Mouse (Mus musculus) hindbrain, embryonic 10.5 days (tissue): ENCODE measurements around the gene Colq. TPM values are rescaled to one million over a fixed set of nuclear protein-coding genes. Genes with fewer than 3 reads are reported as not detected.
"Not testable (repeated sequence)": the region's sequence is repeated elsewhere in the genome, so short reads cannot be mapped to it uniquely, and the experiment has no call there.

Experiments used
- DNase-seq: peaks from one replicate; pipeline ENCODE4 v3.0.0-alpha.2; 2017; ENCODE audit warnings: low spot score
- H3K27ac ChIP-seq: fragments of 300-500 bp; sonication (generic); 2 replicates; pipeline ENCODE4 v1.5.1; 2016; ENCODE audit warnings: mild to moderate bottlenecking, moderate library complexity
- H3K27me3 ChIP-seq: fragments of 300-500 bp; sonication (generic); 2 replicates; pipeline ENCODE4 v1.6.1; 2016; ENCODE audit warnings: mild to moderate bottlenecking; ENCODE audit not compliant: poor library complexity, insufficient read depth, severe bottlenecking
- H3K36me3 ChIP-seq: fragments of 300-500 bp; sonication (generic); 2 replicates; pipeline ENCODE4 v1.6.1; 2016; ENCODE audit warnings: mild to moderate bottlenecking, moderate library complexity
- H3K4me1 ChIP-seq: fragments of 300-500 bp; sonication (generic); replicated peaks from 2 replicates; pipeline ENCODE4 v1.6.1; 2016; ENCODE audit warnings: mild to moderate bottlenecking
- H3K4me3 ChIP-seq: fragments of 300-500 bp; sonication (generic); 2 replicates; pipeline ENCODE4 v1.5.1; 2016; ENCODE audit warnings: mild to moderate bottlenecking, moderate library complexity
- H3K9me3 ChIP-seq: fragments of 300-500 bp; sonication (generic); 2 replicates; pipeline ENCODE4 v1.6.1; 2016; ENCODE audit warnings: mild to moderate bottlenecking, moderate library complexity
- WGBS: fragments of 180-500 bp; shearing (Covaris S2); methylation state at CpG from one replicate; pipeline ENCODE4 v1.1.7; 2016; 5-methylcytosine and 5-hydroxymethylcytosine counted together
- polyA plus RNA-seq: library from polyadenylated mRNA; unstranded; fragments of >200 nt; fragmentation: Nextera tagmentation; extraction: Ambion mirVana; gene quantifications from 2 replicates; pipeline ENCODE4 v1.2.1, GENCODE M21; 2016

Colq gene
- 0.05 TPM in 1 of 2 replicates, not detected in the other for polyA plus RNA-seq

DNA sequence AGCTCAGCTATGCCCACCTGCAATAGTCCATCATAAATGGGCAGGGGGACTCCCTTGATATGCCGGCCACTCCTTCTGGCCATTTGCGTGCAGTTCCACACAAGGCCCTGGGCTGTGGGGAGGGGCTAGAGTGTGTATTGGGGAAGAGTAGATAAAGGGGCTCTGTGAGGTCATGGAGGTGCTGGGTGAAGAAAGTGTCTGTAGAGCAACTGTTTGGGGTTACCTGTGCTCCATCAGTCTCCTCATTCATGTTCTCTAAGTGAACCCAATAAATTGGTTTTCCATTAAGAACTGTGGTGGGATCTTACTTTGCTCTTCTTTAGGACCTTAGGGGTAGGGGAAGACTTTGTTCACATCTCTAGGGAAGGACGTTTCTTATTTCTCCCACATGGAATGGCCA is at the start of gene Colq:
TSS of gene Colq (minus strand) at position 101 of the 400 bp plus-strand sequence.
- WGBS = 90% methylated on average over 3 of the region's 3 CpGs
- Histone ChIP-seq H3K27ac (no peak within 1 kb of the TSS), H3K27me3 (no peaks in the 10 kb centered on the region), H3K9me3 (no peaks in the 10 kb centered on the region), H3K4me3 (no peak within 1 kb of the TSS), H3K36me3 (no peaks in the 10 kb centered on the region), H3K4me1 (no peaks in the 10 kb centered on the region)
- DNase-seq = no peak

GRCm38 (mm10) chr14:31640346-31640889 is 49.3 kb upstream of the Colq start, which contains the start of gene Gm49387:
TSS of gene Gm49387 (minus strand) at chr14:31640878.
- Histone ChIP-seq H3K4me3 (peak within 1 kb of the TSS; percentile 77), H3K27ac (peak within 1 kb of the TSS; percentile 93), H3K27me3 (no peaks in the 10 kb centered on the region), H3K36me3 (no peaks in the 10 kb centered on the region), H3K9me3 (no peaks in the 10 kb centered on the region), H3K4me1 (peaks cover 17% of the 10 kb centered on the region)
- no peak for DNase-seq
- WGBS = 4% methylated on average over 26 of the region's 26 CpGs

- Histone ChIP-seq H3K27me3 (no peaks in the 10 kb centered on the region), H3K36me3 (no peaks in the 10 kb centered on the region), H3K9me3 (no peaks in the 10 kb centered on the region), H3K4me1 (peaks cover 8% of the 10 kb centered on the region; the same call in 1 of the 2 replicates), H3K4me3 (no peak overlapping the region), H3K27ac (no peak overlapping the region)
- WGBS = 55% methylated on average over 7 of the region's 7 CpGs
- no peak for DNase-seq
Observed at GRCm38 (mm10) chr14:31630677-31631076, 39.5 kb upstream of the Colq start.

DNA sequence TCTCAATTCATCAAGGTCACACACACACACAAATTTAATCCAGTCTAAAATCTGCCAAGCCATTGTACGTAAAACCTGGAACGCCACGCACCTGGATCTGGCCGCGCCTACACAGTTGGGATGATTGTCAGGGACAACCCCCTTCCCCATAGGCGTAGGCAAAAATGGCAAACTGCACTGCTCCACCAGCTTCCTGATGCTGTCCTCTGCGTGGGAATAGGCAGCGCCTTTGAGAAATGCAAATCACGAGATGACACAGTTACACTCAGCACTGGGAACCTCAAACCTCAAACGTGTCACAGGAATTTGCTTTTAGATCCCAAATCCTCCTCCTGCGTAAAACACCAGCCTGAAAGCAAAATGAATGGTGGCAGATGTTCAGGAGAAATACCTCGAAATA is 31.6 kb upstream of the Colq start:
- H3K9me3 ChIP-seq = no peaks in the 10 kb centered on the region
- no peaks in the 10 kb centered on the region for H3K4me1 ChIP-seq
- H3K4me3 ChIP-seq = no peak overlapping the region
- H3K36me3 ChIP-seq = no peaks in the 10 kb centered on the region
- no peak for DNase-seq
- H3K27me3 ChIP-seq = no peaks in the 10 kb centered on the region
- H3K27ac ChIP-seq = no peak overlapping the region
- WGBS = 87% methylated on average over 12 of the region's 12 CpGs

DNA sequence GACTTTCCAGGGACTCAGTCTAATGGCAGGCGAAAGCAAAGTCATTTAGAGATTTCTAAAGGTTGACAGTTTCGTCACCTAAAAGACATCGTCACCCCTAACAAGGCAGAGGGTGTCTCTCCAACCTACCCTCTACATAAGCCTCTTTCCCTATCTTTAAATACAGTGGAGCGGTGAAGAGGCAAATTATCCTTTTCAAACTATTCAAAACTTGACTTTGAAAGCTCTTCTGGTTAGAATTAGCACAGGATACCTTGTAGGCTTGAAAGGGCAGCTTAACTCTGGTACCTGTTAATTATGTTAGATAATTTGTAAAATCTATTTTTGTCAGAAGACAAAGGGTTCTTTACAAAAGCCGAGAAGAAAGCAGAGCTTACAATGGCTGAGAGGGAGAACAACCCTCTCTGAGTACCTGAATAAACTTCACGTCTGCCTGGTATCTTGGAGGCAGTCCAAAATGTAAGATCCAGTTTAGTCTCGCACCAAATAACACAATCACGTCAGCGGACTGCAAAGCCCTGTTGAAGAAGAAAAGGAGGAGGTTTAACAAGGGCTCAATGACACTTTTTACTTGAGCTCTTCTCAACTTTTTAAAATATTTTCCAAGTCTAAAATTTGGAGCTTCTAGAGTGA is 29.6 kb upstream of the Colq start:
- H3K27ac ChIP-seq = no peak overlapping the region
- no peaks in the 10 kb centered on the region for H3K36me3 ChIP-seq
- 84% methylated on average over 9 of the region's 9 CpGs for WGBS
- H3K4me1 ChIP-seq = no peaks in the 10 kb centered on the region
- no peak for DNase-seq
- H3K4me3 ChIP-seq = no peak overlapping the region
- H3K27me3 ChIP-seq = no peaks in the 10 kb centered on the region
- H3K9me3 ChIP-seq = no peaks in the 10 kb centered on the region

DNA sequence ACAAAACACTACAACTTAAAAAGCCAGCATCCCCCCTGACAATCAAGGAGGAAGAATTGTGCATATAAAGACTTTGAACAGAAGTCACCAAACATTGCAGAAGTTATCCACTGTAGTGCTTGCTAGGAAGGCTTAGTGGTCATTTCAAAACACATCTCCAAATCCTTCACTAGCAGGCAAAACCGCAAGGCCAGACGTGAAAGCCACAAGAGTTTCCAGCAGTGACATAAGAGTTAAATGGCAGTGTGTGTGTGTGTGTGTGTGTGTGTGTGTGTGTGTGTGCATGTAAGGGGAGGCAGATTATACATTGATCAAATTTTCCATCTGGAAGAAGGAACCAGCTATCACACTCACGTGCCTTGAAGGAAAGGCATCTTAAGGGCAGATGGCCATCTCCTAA is 26.9 kb upstream of the Colq start:
- WGBS = 86% methylated on average over 3 of the region's 3 CpGs
- Histone ChIP-seq H3K9me3 (no peaks in the 10 kb centered on the region), H3K36me3 (no peaks in the 10 kb centered on the region)

GRCm38 (mm10) chr14:31617204-31617603 is 26.1 kb upstream of the Colq start:
- Histone ChIP-seq H3K27me3 (no peaks in the 10 kb centered on the region), H3K4me1 (0 out of 2 replicates have a peak, but pooled peaks cover 5% of the 10 kb centered on the region), H3K27ac (no peak overlapping the region), H3K9me3 (no peaks in the 10 kb centered on the region), H3K36me3 (no peaks in the 10 kb centered on the region), H3K4me3 (no peak overlapping the region)
- WGBS = 89% methylated on average over 9 of the region's 9 CpGs
- DNase-seq = no peak

More for the DNA sequence above, 26.9 kb upstream of the Colq start:
- no peaks in the 10 kb centered on the region for H3K27me3 ChIP-seq
- no peak overlapping the region for H3K27ac ChIP-seq
- DNase-seq = no peak
- H3K4me3 ChIP-seq = no peak overlapping the region
- H3K4me1 ChIP-seq = 0 out of 2 replicates have a peak, but pooled peaks cover 5% of the 10 kb centered on the region

- no peak overlapping the region for H3K4me3 ChIP-seq
- H3K9me3 ChIP-seq = no peaks in the 10 kb centered on the region
- no peak overlapping the region for H3K27ac ChIP-seq
- no peaks in the 10 kb centered on the region for H3K36me3 ChIP-seq
- DNase-seq = no peak
- WGBS = 83% methylated on average over 5 of the region's 5 CpGs
- H3K27me3 ChIP-seq = no peaks in the 10 kb centered on the region
- 0 out of 2 replicates have a peak, but pooled peaks cover 5% of the 10 kb centered on the region for H3K4me1 ChIP-seq
Observed at GRCm38 (mm10) chr14:31613671-31614070, 22.5 kb upstream of the Colq start.

DNA sequence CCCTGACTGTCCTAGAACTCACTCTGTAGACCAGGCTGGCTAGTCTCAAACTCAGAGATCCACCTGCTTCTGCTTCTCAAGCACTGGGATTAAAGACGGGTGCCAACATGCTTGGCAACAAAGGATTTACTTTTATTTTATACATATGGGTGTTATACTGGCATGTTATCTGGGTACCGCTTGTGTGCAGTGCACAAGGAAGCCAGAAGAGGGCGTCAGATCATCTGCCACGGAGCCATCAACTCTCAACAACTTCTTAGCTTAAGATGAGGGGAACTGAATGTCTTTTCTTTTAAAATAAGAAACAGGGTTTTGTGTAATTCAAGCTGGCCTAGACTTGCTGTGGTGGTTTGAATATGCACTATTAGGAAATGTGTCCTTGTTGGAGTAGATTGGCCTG is 20.8 kb upstream of the Colq start:
- H3K4me1 ChIP-seq = 0 out of 2 replicates have a peak, but pooled peaks cover 5% of the 10 kb centered on the region
- H3K27me3 ChIP-seq = no peaks in the 10 kb centered on the region
- no peaks in the 10 kb centered on the region for H3K9me3 ChIP-seq
- DNase-seq = no peak
- H3K36me3 ChIP-seq = no peaks in the 10 kb centered on the region
- no peak overlapping the region for H3K4me3 ChIP-seq
- WGBS = 67% methylated on average over 4 of the region's 4 CpGs
- no peak overlapping the region for H3K27ac ChIP-seq

- no peaks in the 10 kb centered on the region for H3K9me3 ChIP-seq
- H3K4me3 ChIP-seq = no peak overlapping the region
- H3K27ac ChIP-seq = no peak overlapping the region
- no peaks in the 10 kb centered on the region for H3K27me3 ChIP-seq
- no peaks in the 10 kb centered on the region for H3K4me1 ChIP-seq
- DNase-seq = no peak
- 56% methylated on average over 6 of the region's 6 CpGs for WGBS
- H3K36me3 ChIP-seq = no peaks in the 10 kb centered on the region
Observed at GRCm38 (mm10) chr14:31605514-31605913, 14.4 kb upstream of the Colq start.

GRCm38 (mm10) chr14:31604916-31605315 is 13.8 kb upstream of the Colq start:
- H3K9me3 ChIP-seq = no peaks in the 10 kb centered on the region
- H3K27me3 ChIP-seq = no peaks in the 10 kb centered on the region
- DNase-seq = no peak
- no peaks in the 10 kb centered on the region for H3K36me3 ChIP-seq
- WGBS = 80% methylated on average over 5 of the region's 5 CpGs
- H3K4me3 ChIP-seq = no peak overlapping the region
- no peaks in the 10 kb centered on the region for H3K4me1 ChIP-seq
- H3K27ac ChIP-seq = no peak overlapping the region

DNA sequence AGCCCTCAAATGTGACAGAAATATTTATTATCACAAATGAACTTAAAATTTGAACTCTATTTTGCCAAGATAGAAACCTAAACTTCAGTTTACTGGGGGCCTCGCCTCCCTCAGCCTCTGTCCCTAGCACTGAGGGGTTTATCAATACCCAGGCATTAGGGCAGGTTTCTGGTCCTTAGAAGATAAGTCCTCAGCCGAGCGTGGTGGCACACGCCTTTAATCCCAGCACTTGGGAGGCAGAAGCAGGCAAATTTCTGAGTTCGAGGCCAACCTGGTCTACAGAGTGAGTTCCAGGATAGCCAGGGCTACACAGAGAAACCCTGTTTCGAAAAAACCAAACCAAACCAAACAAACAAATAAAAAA is 11.5 kb upstream of the Colq start:
- H3K4me1 ChIP-seq, H3K9me3 ChIP-seq, H3K27ac ChIP-seq, DNase-seq, H3K36me3 ChIP-seq, H3K4me3 ChIP-seq, H3K27me3 ChIP-seq: not testable (repeated sequence)
- WGBS = 85% methylated on average over 6 of the region's 6 CpGs

DNA sequence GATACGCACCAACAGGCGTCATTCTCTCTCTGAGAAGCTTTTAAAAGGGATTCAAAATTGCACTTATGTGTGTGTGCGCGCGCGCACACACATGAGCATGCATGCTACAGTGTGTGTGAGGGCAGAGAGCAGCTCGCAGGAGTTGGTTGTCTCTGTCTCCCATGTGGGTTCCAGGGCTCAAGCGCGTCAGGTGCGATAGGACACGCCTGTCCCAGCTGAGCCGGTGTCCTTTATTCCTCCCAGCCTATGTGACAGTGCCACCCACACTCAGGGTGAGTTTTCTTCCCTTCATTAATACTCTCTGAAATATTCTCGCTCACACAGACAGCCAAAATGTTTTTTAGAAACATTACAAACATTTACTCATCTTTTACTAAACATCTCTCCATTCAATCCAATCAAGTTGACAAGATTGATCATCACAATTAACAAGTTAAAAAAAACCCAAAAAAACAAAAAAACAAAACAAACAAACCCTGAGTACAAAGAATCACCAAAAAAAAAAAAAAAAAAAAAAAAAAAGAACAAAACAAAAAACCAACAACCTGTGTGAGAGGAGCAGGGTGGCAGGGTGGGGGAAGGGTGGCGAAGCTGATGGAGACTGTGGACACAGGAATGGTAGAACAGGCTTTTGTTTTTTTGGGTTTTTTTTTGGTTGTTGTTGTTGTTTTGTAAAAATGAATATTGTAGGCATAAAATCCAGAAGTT is 10.9 kb upstream of the Colq start:
- WGBS = 92% methylated on average over 14 of the region's 14 CpGs
- H3K27ac ChIP-seq = no peak overlapping the region
- no peaks in the 10 kb centered on the region for H3K27me3 ChIP-seq
- no peaks in the 10 kb centered on the region for H3K9me3 ChIP-seq
- no peaks in the 10 kb centered on the region for H3K4me1 ChIP-seq
- H3K4me3 ChIP-seq = no peak overlapping the region
- H3K36me3 ChIP-seq = no peaks in the 10 kb centered on the region
- no peak for DNase-seq
